Mouse (Mus musculus): ENCODE measurements around the gene Hist1h3a.
"Not testable (repeated sequence)": the region's sequence is repeated elsewhere in the genome, so short reads cannot be mapped to it uniquely, and the experiment has no call there.

The Hist1h3a gene

GRCm38 (mm10) chr13:23761871-23762821 is at the start of gene Hist1h3a:
Hist1h3a (minus strand) TSS chr13:23762386.
- DNase-seq (ENCODE audit: low spot score), result peak; percentile 92

GRCm38 (mm10) chr13:23806422-23807052 is 44.4 kb upstream of the Hist1h3a start, which contains the start of gene Slc17a2:
Slc17a2 (plus strand) TSS chr13:23806993.
- no peak for DNase-seq (ENCODE audit: low spot score)

- no peak for DNase-seq (ENCODE audit: low spot score)
These were observed 42.3 kb upstream of the Hist1h3a start for GRCm38 (mm10) chr13:23804532-23804931.

GRCm38 (mm10) chr13:23799405-23799804 is 37.2 kb upstream of the Hist1h3a start:
- DNase-seq (ENCODE audit: low spot score), result no peak

GRCm38 (mm10) chr13:23792520-23792919 is 30.3 kb upstream of the Hist1h3a start:
- peak; percentile 64 for DNase-seq (ENCODE audit: low spot score)

GRCm38 (mm10) chr13:23779025-23779424 is 16.8 kb upstream of the Hist1h3a start:
- DNase-seq (ENCODE audit: low spot score), result no peak

GRCm38 (mm10) chr13:23778339-23778738 is 16.2 kb upstream of the Hist1h3a start:
- no peak for DNase-seq (ENCODE audit: low spot score)

GRCm38 (mm10) chr13:23772561-23773313 is 10.6 kb upstream of the Hist1h3a start:
- peak; percentile 84 for DNase-seq (ENCODE audit: low spot score)

- not testable (repeated sequence) for DNase-seq (ENCODE audit: low spot score)
These were observed 7.4 kb upstream of the Hist1h3a start, which contains the start of gene Trim38 for GRCm38 (mm10) chr13:23769613-23770012. Trim38 (plus strand) TSS chr13:23769913.

GRCm38 (mm10) chr13:23768834-23769397 is 6.7 kb upstream of the Hist1h3a start:
- no peak for DNase-seq (ENCODE audit: low spot score)

- DNase-seq (ENCODE audit: low spot score), result no peak
These were observed 4.6 kb upstream of the Hist1h3a start for GRCm38 (mm10) chr13:23766772-23767171.

GRCm38 (mm10) chr13:23765172-23765513 is 3.0 kb upstream of the Hist1h3a start:
- peak; percentile 64 for DNase-seq (ENCODE audit: low spot score)

- peak; percentile 79 for DNase-seq (ENCODE audit: low spot score)
These were observed 2.4 kb upstream of the Hist1h3a start for GRCm38 (mm10) chr13:23764324-23765171.

- peak; percentile 96 for DNase-seq (ENCODE audit: low spot score)
These were observed 1.6 kb upstream of the Hist1h3a start, which contains the start of gene Hist1h1a for GRCm38 (mm10) chr13:23763586-23764323. Hist1h1a (plus strand) TSS chr13:23763666.

- no peak for DNase-seq (ENCODE audit: low spot score)
These were observed 1.0 kb upstream of the Hist1h3a start for GRCm38 (mm10) chr13:23763242-23763585.

- peak; percentile 100 for DNase-seq (ENCODE audit: low spot score)
These were observed 968 bp downstream of the Hist1h3a start, which contains the start of gene Hist1h4a for GRCm38 (mm10) chr13:23760972-23761864. Hist1h4a (minus strand) TSS chr13:23761230.

- DNase-seq (ENCODE audit: low spot score), result peak; percentile 78
These were observed 1.8 kb downstream of the Hist1h3a start for GRCm38 (mm10) chr13:23760240-23760971.

GRCm38 (mm10) chr13:23759916-23760239 is 2.3 kb downstream of the Hist1h3a start:
- no peak for DNase-seq (ENCODE audit: low spot score)
